Mouse (Mus musculus): ENCODE data around the gene Rars2.

- TF ChIP-seq POLR2A (IDR thresholded peaks at IDR 0.05; ENCODE audit: extremely low read depth, insufficient read depth, low read length) = no peak
- TF ChIP-seq CTCF (IDR thresholded peaks at IDR 0.05; ENCODE audit: low read depth, low read length) = no peak
These were observed 26.0 kb downstream of the Rars2 start for GRCm38 (mm10) chr4:34640731-34641130.
